Mouse (Mus musculus): ENCODE measurements around the gene Galnt9.

Gene Galnt9

GRCm38 (mm10) chr5:110594465-110594864 is 50.3 kb downstream of the Galnt9 start:
- no peak for DNase-seq

DNA sequence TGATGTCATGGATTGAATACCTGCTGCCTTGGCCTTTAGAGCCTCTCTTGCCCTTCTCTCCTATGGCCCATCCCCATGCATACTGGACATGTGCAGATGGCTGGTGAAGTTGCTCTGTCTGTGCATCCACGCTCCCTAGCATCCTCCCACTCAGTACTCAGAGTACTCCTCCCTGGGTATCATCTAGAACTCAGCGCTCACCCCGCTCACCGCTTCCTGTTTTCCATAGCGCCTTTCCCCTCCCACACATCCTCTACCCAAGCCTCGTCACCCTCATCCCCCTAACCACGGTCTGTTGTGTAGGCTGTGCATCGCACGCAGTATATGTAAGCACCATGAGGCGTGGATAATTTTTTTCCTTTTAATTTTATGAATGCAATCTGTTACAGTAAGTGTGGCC is 51.2 kb downstream of the Galnt9 start:
- DNase-seq, result no peak

GRCm38 (mm10) chr5:110596086-110596780 is 52.1 kb downstream of the Galnt9 start:
- peak; percentile 57 to 66 for DNase-seq

- DNase-seq, result peak; percentile 51 to 55
Measured at GRCm38 (mm10) chr5:110597502-110597901, 53.3 kb downstream of the Galnt9 start.

DNA sequence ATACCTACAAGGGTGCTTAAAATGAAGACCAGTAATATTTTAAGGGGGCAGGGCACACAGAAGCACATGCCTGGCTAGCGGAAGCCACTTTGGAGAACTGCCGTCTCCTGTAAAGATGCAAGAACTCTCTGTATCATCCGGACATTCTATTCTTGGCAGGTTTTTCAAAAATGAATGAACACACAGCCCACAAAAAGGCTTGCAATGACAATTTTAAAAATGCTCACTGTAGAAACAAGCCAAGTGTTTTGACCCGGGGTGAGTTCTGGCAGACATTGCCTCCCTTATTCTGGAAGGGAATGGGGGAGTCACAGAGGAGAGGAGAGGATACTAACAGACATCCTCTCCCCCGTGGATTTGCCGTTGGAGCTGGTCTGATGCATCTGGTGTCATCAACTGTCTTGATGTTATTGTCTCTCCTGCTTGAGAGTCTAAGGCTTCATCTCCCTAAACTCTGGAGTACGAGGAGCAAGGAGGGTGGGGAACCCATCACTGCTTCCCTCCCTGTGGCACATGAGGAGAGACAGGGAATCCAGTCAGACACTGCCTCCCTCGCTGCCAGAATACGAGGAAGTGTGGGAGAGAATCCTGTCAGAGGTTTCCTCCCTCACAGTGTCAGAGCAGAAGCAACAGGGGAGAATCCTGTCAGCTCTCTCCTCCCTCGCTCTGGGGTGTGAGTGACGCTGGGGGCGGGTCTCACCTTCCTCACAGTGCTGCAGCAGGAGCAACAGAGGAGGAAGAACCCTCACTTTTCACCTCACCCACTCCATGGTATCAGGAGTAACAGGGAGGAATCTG is 54.3 kb downstream of the Galnt9 start:
- peak in 1 of 2 experiments; percentile 16 for DNase-seq

GRCm38 (mm10) chr5:110603016-110603685 is 59.0 kb downstream of the Galnt9 start:
- DNase-seq, result no peak

GRCm38 (mm10) chr5:110604311-110604710 is 60.2 kb downstream of the Galnt9 start:
- no peak for DNase-seq

DNA sequence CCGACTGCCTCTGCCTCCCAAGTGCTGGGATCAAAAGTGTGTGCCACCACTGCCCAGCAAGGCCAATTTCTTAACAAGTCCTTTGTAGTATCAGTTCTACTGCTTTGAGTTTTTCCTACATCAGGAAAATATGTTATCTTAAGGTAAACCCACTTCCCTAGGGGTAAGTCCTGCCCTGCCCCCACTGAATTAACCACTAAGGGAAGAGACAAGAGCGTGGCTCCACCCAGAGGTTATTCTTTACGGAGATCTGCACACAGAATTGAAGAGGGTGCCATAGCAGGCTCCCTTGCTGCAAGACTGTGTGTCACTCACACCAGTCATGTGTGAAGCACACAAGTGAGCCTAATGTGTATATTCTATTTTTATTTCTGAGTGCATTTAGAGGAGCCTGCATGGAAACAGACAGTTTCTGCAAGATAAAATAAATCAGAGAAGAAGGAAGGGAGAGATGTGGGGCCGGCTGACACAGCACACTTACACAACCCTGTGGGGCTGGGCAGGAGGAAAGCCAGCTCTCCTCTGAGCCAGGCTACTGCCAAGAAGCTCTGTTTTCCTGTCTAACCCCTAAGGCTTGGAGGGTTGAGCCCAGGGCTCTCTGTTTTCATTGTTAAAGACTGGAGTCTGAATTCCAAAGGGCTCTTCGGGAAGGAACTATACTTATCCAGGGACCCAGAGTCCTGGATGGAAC is 61.5 kb downstream of the Galnt9 start:
- DNase-seq, result no peak

DNA sequence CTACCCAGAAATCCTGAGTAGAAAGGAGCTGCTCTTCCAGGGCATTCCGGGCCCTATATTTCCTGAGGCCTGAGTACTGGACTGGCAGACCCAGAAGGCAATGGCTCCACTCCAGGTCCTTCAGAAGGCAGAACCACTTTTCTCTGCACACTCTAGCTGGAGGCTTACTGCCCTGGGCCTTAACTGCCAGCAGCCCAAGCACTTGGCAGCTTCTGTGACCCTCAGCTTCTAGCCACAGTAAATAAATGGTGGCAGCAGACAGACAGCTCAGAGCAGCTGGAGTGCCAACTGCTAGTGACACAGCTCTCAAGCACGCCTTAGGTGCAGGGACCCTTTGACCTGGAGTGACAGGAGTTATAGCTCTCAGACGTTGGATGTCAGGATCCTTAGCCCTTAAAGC is 63.6 kb downstream of the Galnt9 start:
- DNase-seq, result no peak

DNA sequence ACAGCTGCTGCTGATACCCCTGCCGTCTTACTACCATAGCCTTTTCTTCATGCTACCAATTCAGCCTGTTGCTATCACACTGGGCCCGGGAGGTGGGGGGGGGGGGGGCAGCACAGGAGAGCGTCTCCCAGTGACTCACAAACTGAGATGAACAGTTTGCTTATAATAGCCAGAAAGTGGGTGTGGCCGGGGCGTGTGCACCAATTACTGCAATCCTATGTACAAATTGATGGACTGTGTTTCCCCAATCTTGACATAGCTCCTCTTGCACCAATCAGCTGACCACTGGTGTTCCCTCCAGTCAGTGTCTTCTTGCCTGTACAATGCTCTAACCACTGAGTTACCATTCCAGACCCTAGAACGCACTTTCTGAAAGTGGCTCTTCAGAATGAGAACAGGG is 64.2 kb downstream of the Galnt9 start:
- no peak for DNase-seq

DNA sequence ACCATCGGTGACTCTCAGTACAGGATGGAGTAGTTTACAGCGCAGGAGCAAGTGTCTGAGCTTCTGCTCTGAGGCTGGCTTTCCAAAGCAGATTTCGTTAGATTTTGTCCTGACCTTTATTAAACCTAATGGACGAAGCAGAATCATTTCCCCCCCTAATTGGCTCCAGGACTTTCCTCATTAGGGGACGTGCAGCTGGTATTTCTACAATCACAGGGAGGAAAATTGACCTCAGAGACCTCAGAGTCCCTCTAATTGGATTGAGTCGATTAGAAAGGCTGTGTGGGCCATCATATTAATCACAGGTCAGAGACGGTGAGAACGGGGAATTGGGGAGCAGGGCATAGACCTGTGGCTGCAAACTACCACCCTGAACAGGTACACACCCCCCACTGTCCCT is 64.8 kb downstream of the Galnt9 start:
- no peak for DNase-seq

GRCm38 (mm10) chr5:110609425-110609824 is 65.3 kb downstream of the Galnt9 start:
- DNase-seq, result no peak

- DNase-seq, result no peak
Measured at GRCm38 (mm10) chr5:110609868-110610267, 65.7 kb downstream of the Galnt9 start.

DNA sequence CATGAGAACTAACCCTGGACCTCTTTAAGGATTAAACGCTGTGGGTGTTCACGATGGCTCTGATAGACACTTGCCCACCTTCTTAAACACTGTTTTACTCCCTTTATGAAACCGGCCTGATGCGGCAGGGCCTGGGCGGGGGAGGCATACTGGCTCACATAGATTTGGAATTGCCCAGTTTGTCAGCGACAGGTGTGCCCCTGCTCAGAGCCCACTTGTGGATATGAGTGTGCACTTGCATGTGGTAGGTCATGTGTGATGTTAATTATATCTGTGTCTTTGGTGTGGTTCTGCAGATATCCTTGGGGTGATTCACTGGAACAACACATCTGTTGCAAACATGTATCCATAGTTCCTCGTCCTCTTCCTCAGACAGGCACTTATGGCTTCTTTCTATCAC is 66.3 kb downstream of the Galnt9 start:
- DNase-seq, result no peak

- DNase-seq, result no peak
Measured at GRCm38 (mm10) chr5:110611435-110612158, 67.4 kb downstream of the Galnt9 start.

- peak in 1 of 2 experiments; percentile 27 for DNase-seq
Measured at GRCm38 (mm10) chr5:110619226-110619625, 75.1 kb downstream of the Galnt9 start.

- no peak for DNase-seq
Measured at GRCm38 (mm10) chr5:110624319-110624718, 80.2 kb downstream of the Galnt9 start.

- no peak for DNase-seq
Measured at GRCm38 (mm10) chr5:110627351-110627750, 83.2 kb downstream of the Galnt9 start.

DNA sequence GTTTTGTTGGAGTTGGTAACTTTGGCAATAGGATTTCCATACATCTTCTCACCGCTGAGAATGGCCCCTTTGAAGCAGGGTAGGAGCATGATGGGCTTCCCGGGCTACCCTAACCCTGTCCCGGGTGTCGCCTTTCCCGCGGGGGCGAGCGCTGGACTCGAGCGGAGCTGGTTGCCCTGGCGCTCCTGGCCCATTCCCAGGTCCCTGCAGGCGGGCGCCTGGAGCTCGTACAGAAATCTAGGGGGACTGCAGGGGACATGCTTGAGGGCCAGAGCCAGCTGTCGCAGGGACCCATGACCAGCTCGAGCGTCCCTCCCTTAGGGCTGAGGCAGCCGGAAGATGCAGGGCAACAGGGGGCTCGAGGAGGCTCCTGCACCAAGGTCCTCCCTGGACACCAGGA is 84.0 kb downstream of the Galnt9 start:
- DNase-seq, result no peak

GRCm38 (mm10) chr5:110629525-110630120 is 85.5 kb downstream of the Galnt9 start:
- peak; percentile 84 to 89 for DNase-seq

DNA sequence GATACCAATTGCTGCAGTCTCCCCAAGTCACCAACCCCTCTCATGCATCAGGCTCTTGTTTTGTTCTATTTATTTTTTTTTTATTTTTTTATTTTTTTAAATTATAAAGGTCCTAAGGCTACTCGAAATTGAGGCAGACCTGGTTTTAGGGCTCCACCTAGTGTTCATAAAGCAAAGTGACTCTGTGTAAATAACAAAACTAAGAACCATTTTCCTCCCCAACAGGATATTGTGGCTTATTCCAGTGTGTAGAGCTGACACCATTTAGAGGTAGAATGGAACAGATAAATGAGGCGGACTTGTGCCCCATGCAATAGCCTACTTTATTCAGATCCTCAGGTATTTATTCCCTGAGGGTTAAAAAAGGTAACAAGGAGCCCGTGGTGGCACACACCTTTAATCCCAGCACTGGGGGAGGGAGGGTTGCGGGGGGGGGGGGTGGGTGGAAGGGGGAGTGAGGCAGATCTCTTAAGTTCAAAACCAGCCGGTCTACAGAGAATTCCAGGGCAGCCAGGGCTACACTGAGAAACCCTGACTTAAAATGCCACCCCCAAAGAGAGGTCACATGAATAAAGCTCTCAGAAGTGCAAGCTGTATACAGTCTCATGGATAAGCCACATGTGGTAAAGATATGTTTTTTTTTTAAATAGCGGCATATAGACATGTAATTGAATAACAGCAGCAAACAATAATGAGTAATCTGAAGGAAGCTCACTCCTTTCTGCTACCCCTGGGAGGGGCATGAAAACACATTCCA is 92.0 kb downstream of the Galnt9 start:
- no peak for DNase-seq

All from kidney, postnatal 25 days (tissue).